Mouse (Mus musculus) monocyte, adult 2 months (primary cell): Measurements from ENCODE around the gene Fat2.

Experiments
- DNase-seq, 2 experiments: peaks; one replicate each; pipeline ENCODE4 v3.0.0; 2022; ENCODE audit warnings: low spot score in 2 of 2, low read depth in 1 of 2

Gene Fat2

GRCm38 (mm10) chr11:55334063-55334462, 2.3 kb downstream of the Fat2 start:
- no peak for DNase-seq

GRCm38 (mm10) chr11:55329868-55330772, 6.2 kb downstream of the Fat2 start:
- DNase-seq = no peak

GRCm38 (mm10) chr11:55327558-55328409, 8.6 kb downstream of the Fat2 start:
- DNase-seq = no peak

GRCm38 (mm10) chr11:55327111-55327510, 9.3 kb downstream of the Fat2 start:
- no peak for DNase-seq

GRCm38 (mm10) chr11:55326211-55326610, 10.2 kb downstream of the Fat2 start:
- no peak for DNase-seq

GRCm38 (mm10) chr11:55323854-55324253, 12.5 kb downstream of the Fat2 start:
- no peak for DNase-seq

- DNase-seq = no peak
Observed at GRCm38 (mm10) chr11:55320990-55321389, 15.4 kb downstream of the Fat2 start.

- DNase-seq = no peak
Observed at GRCm38 (mm10) chr11:55315966-55316365, 20.4 kb downstream of the Fat2 start.

- no peak for DNase-seq
Observed at GRCm38 (mm10) chr11:55314704-55315047, 21.7 kb downstream of the Fat2 start.

- DNase-seq = no peak
Observed at GRCm38 (mm10) chr11:55313768-55314703, 22.3 kb downstream of the Fat2 start.

- DNase-seq = no peak
Observed at GRCm38 (mm10) chr11:55302350-55302749, 34.0 kb downstream of the Fat2 start.

- DNase-seq = no peak
Observed at GRCm38 (mm10) chr11:55293179-55293578, 43.2 kb downstream of the Fat2 start.

GRCm38 (mm10) chr11:55291901-55292300, 44.5 kb downstream of the Fat2 start:
- no peak for DNase-seq

- DNase-seq = no peak
Observed at GRCm38 (mm10) chr11:55289851-55290391, 46.4 kb downstream of the Fat2 start.

GRCm38 (mm10) chr11:55274756-55275155, 61.6 kb downstream of the Fat2 start:
- no peak for DNase-seq

- DNase-seq = no peak
Observed at GRCm38 (mm10) chr11:55268580-55268979, 67.8 kb downstream of the Fat2 start.

GRCm38 (mm10) chr11:55265647-55266046, 70.7 kb downstream of the Fat2 start:
- DNase-seq = no peak

GRCm38 (mm10) chr11:55264318-55264717, 72.0 kb downstream of the Fat2 start:
- no peak for DNase-seq

GRCm38 (mm10) chr11:55262000-55262399, 74.4 kb downstream of the Fat2 start:
- DNase-seq = no peak

- no peak for DNase-seq
Observed at GRCm38 (mm10) chr11:55261105-55261504, 75.3 kb downstream of the Fat2 start.

- no peak for DNase-seq
Observed at GRCm38 (mm10) chr11:55253391-55253790, 83.0 kb downstream of the Fat2 start.
